Mouse (Mus musculus) liver (tissue): ENCODE measurements at regions not wholly inside any gene's neighbourhood (a gene's known extent, or its start where the extent isn't known, plus 50 kb on each side); places are given as distances from the start of the nearest gene placed in this dataset.
"Not testable (repeated sequence)": the region's sequence is repeated elsewhere in the genome, so short reads cannot be mapped to it uniquely, and the experiment has no call there.

ENCODE experiments used
- DNase-seq: peaks from one replicate; pipeline ENCODE4 v3.0.0-alpha.2; 2020; ENCODE audit warnings: mixed read lengths

DNA sequence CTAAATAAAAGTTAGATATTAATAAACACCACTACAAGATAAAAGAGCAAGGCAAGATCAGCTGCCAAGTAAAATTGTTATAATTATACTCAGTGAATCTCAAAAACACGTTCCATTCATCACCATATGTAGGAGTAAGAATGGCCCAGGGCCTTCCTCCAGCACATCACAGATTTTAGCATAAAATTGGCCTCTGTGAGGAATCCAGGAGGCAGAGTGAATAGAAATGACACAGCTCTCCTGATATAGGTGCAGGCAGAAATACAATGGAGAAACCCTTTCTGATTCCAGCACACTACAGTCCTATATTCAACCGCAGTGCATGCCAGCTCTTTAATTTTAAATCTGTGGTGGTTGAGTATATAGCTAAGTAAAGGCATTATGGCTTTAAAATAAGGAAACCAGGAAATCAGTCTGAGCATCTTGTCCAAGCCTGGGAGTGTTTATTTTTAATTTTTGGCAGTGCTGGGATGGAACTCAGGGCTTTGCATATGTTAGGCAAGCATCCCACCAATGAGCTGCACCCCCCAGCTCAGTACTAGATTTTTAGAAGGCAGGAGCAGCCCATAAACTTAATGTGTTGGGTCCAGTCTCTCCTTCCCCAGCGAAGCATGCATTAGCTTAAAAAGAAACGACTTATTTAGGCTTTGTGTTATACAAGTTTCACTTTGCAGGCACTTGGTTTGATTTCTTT is 158.3 kb upstream of the Ptprz1 start:
- no peak for DNase-seq

DNA sequence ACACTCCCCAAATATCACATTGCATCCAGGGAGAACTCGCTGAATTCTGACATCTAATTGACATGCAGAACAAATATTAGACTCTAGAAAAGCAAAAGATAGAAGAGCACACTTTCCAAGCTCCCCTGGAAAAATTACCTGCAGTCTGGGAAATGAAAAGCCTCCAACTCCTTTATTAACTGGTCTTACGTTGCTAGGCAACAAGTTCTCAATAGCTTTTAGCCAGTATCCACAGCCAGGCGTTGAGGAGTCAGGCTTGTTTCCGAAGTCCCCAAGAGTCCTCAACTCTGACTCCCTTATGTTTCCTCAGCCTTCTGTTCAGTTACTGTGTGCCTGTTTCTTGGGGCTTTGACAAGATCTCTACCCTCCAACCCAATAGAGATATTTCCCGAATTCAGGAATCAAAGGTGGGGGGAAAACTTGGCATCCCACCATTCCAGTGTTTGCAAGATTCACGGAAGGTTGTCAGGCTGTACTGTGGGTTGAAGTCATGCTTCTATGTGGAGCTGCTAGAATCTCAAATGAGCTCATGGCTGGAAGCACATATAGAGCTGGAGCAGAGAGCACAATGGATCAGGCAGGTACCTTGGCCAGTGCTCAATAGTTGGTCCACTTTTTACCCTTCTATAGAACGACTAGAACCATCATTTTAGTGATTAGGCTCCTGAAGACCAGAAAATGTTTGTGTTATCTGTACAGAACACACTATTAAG is 159.0 kb upstream of the Ptprz1 start:
- DNase-seq, result no peak

- DNase-seq, result no peak
Measured at GRCm38 (mm10) chr6:22698187-22698586, 177.1 kb upstream of the Ptprz1 start.

DNA sequence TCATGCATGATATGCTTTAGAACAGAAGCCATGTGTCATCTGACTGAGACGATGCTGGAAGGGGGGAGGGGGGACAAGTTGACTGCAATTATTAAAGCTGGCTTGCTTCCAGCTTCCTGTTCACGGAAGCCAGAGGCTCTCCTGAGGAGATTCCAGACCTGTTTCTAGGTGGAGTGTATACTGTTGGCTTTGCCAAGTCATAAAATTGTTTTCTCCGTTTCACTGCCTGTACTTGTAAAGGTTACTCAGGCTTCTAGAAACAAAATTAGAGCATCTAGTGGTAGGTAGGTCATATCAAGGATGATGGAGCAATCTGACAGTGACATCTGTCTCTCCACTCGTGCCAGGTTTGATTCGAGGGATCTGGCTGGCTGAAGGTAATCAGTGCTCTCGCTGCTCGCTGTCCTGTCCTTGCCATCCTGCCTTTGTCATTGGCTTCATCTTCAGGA is 186.6 kb upstream of the Ptprz1 start:
- no peak for DNase-seq

DNA sequence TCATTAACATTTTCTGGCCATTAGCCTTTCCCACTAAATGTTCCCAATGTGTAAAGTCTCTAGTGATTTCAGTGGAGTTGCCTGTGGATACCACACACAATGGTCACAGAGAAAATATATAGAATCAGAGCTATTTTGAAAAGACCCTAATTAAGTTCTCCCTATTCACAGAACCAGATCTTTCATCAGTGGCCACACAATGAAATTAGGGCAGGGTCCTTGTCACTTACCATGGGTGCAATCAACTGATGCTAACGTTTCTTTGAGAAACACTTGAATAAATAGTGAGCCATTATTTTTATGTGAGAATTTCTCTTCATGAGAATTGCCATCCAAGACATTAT is 200.7 kb upstream of the Ptprz1 start:
- no peak for DNase-seq

DNA sequence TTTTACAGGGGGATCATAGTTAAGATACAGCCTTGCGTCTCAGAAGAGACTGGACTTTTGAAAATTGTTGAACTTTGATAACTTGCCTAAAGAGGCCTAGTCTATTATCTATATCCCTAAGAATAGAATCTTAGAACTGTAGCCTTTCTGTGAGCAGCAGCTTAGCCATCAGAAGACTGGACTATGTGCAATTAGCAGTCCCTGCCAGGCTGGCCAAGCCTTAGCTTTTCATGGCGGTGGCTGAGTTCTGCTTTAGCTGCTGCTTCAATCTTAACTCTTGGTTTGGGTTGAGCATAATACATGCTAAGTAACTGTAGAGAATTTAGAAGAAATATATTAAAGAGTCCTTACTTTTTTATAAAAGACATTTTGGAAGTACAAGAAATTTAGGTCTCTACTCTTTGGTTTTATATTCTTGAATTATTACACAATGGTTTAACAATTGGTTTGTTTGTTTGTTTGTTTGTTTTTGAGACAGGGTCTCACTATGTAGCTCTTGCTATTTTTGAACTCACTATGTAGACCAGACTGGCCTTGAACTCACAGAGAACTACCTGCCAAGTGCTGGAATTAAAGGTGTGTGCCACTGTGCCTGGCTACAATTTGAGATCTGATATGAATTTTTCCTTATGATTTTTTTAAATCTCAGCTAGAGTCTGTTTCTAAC is 201.2 kb upstream of the Ptprz1 start:
- DNase-seq, result no peak

- DNase-seq, result no peak
Measured at GRCm38 (mm10) chr6:22671524-22671923, 203.8 kb upstream of the Ptprz1 start.

GRCm38 (mm10) chr6:22668190-22668975 is 206.9 kb upstream of the Ptprz1 start:
- no peak for DNase-seq

GRCm38 (mm10) chr6:22657401-22657800 is 217.9 kb upstream of the Ptprz1 start:
- DNase-seq, result not testable (repeated sequence)

DNA sequence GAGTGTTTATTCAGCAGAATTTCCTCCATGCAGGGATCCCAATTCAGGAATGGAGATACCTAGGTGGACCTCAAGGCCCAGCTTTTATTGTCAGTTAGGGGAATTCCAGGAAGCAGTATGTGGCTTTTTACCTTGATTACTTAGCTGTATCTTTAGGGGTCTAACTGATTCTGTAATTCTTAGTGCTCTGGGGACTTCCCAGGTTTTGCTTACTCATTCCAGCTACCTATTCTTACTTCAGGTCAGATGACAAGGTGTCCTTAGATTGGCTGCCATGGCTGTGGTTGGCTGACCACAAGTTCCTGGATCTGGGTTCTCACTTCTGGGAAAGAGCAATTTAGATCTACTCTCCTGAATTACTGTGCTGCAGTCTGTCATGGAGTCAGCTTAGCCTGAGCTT is 235.2 kb upstream of the Ptprz1 start:
- no peak for DNase-seq

DNA sequence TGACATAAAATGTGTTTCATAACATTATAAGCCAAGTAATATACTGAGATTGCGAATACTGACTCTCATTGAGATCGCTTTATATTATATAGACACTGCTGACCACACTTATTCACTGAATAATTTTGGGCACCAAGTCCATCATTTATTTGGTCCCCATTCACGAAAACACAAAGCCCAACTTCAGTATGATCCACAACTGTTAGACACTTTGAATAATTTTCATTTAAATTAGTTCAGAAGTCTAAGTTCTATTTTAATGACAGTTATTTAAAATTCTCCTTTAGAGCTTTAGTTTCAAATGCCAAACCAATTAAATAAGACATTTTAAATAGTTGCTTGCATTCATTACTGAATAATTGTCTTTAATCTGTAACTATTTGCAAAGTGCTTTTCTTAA is 240.2 kb upstream of the Ptprz1 start:
- DNase-seq, result no peak

- DNase-seq, result no peak
Measured at GRCm38 (mm10) chr6:22634740-22635139, 240.6 kb upstream of the Ptprz1 start.

DNA sequence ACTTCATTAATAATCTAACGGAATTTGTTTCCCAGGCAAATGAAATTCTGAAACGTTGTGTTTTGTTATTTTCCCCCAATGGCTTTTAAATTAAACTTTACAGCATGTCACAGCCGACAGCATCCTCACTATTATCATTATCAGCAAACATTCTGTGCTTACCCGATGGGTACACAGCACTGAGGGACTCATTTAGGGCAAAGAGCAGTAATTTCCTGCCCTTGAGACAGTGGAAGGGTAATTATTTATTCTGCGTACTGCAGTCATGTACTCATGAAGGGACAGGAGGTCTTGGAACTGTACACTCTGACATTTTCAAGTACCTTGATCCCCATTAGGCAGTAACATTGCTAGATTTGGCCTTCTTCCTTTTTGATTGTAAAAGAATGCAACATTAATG is 235.5 kb upstream of the Fam3c start:
- DNase-seq, result no peak

DNA sequence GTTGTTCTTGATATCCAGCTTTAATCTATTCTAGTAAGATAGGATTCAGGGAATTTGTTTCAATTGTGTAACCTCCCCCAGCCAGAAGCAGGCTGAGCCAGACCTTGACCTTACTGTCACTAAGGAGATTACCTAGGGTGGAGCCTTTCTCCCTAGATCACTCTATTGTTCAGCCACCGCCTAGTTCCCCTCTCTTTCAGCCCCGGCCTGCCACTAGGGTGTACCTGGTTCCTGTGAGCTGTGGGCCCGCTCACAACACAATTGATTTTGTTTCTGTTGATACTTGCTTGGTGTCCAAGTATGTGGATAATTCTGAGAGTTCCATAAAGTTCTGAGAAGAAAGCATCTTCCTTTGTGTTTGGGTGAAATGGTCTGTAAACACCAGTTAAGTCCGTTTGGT is 228.8 kb upstream of the Fam3c start:
- DNase-seq, result no peak

- DNase-seq, result no peak
Measured at GRCm38 (mm10) chr6:22572925-22573324, 216.9 kb upstream of the Fam3c start.

GRCm38 (mm10) chr6:22567891-22568290 is 211.8 kb upstream of the Fam3c start:
- no peak for DNase-seq

DNA sequence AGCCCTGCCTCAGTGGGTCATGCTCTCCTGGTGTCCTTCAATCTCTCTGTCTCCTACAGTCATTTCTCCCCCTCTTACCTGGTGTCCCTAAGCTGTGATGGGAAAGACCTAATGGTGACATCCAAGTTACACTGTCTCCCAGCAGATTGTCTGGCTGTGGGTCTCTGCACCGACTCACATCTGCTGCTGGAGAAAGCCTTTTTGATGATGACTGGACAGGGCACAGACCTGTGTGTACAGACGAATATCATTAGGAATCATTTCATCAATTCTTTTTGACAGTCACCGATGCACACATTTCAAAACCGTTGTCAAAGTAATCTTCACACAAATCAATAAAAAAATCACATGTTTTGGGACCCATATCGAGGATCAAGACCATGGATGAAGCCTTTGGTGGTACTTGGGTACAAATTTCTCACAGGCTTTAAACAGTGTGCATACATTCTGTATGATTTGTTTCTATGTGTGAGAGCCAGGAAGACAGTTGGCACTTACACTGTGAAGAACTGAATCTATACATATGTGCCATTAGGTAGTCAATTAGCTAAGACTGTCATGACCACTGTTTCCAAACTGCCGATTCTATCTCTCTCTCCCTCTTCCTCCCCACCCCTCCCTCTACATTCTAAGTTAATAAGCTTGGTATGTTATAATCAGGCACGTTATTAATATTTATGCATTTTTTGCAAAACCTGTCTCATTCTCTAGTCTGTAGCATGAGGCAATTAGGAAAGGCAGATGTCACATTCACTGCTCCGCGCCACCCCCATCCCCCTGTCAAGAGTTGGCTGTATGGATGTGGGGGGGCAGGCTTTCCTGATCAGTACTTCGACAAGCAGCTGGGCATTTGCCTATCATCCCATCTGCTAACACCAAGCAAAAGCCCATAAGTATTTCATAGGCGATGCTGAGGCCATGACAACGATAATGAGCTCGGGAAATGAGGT is 192.5 kb upstream of the Fam3c start:
- no peak for DNase-seq

DNA sequence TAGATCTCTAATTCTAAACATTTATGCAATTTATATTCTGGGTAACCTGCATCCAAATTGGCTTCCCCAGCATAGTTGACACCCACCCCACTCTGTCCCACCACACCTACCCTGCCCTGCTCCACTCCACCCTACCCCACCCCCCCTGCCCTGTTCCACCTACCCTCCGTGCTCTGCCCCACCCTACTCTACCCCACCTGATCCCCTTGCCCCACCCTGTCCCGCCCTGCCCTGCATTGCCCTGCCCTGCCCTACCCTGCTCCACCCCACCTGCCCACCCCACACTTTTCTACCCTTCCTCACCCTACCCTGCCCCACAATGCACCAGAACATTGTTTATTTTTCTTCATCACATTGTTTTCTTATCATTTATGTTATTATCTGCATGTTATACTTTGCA is 185.6 kb upstream of the Fam3c start:
- no peak for DNase-seq

DNA sequence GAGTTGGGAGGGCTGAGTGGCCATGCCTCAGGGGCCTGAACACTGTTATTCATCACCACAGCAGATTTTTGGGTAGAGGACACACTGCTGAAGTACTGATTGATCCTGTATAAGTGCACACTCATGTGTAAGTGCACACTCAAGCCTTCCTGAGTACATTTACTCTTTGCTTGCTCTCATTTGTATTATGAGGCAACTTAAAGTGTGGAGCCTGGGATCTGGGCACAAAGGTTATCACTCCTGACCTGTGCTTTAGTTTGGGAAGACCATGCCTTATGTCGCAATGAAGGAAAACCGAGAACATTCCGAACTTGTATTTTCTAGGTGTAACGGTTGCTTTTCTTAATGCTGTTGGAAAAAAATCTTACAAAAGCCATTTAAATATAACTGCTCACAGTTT is 182.2 kb upstream of the Fam3c start:
- DNase-seq, result no peak

DNA sequence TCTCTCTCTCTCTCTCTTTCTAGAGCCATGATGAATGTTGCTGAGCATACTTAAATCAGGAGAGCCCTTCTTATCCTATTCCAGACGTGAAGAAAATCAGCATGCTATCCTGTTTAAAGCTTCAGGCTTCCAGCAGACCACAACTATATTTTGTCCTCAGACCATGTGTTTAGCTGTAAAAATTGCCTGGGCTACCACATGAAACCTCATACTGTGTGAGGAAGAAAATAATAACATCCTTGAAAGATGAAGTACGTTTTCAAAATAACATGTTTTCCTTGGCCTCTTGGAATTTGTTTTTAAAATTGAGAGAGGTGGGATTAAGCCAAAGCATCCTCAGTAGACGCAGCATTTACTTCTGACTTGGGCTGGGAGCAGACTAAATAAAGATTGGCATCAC is 168.3 kb upstream of the Fam3c start:
- no peak for DNase-seq

DNA sequence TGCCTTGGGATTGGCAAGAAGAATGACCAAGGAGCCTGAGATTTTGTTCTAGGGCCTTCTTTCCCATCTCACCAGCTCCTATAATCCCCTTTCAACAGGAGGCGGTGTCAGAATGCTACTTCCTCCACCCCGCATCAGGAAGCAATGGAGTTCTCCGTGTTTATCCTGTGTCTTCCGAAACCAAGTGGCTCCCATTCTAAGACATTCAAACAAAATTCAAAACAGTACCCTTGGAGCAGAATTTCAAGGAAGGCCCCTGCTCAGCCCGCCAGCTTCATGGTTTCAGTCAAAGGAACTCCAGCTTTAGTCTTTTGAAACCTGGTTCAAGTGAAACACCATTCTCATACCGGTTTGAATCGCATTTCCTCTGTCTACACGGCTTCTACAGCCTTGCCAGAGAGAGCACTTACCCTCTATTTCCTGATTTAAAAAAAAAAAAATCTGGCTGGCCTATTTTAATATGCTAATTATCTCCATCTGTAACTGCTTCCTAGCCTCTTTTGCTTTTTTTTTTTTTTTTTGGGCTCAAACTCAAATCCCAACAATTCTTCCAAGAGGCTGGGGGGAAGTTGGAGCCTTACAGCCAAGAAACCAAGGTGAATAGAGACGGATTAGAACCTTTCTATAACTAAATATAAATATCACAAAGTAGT is 167.7 kb upstream of the Fam3c start:
- no peak for DNase-seq

DNA sequence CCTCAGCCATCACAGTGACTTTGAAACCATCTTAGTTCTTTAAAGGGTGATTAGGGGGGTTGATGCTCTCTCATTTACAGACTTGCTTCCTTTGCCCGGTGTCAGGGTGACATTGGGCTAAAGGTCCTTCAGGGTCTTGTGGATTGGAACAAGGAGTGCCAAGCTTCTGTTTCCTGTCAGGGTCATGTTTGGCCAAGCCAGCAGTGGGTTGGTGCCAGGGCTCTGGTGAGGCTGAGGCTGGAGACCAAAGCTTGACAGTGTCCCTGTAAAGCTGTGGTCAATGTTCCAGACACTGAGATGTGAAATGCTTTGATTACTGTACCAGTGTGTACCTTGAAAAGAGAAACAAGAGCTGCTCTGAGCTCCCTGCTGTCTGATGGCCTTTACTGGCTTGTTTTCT is 150.8 kb upstream of the Fam3c start:
- no peak for DNase-seq
